Mouse (Mus musculus): ENCODE data around the gene Limch1.

DNA sequence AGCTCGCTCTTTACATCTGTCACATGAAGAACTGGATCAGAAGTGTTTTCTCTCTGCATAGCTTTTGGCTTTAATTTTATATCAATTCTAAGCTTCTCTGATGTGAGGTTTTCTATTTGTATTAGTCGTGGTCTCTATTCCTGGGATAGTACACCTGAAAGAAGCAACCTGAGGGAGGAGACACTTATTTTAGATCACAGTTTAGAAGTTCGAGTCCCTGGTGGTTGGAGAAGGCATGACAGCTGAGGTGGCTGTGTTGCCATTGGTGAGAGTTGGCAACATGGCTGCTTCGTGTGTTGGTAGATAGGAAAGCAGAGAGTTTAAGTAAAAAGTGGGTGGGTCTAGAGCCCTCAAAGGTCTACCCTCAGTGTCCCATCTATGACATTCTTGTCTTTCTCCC lies 91.3 kb downstream of the Limch1 start:
- no peak for TF ChIP-seq POLR2A (IDR thresholded peaks at IDR 0.05; ENCODE audit: control insufficient read depth, low read depth, low read length)
- TF ChIP-seq CTCF (IDR thresholded peaks at IDR 0.05; ENCODE audit: control insufficient read depth, insufficient read depth, insufficient replicate concordance, low read depth, low read length): no peak
